Mouse (Mus musculus) brain, embryonic 14.5 days (tissue): ENCODE results near the gene Pgpep1l. TPM values are rescaled to one million over a fixed set of nuclear protein-coding genes. Genes with fewer than 3 reads are reported as not detected.
A peak's percentile ranks its signal among the peaks of the same experiment; 100 is the strongest.

ENCODE experiments used
- DNase-seq: peaks from one replicate; pipeline ENCODE4 v3.0.0-alpha.2; 2011; ENCODE audit warnings: low read depth
- CTCF ChIP-seq: fragments of 200-500 bp; IDR thresholded peaks from 2 replicates; pipeline ENCODE4 v1.5.1; 2012; ENCODE audit warnings: inconsistent platforms, mild to moderate bottlenecking, moderate library complexity, borderline replicate concordance; ENCODE audit not compliant: insufficient read depth, insufficient read length; ENCODE audit errors: extremely low read depth
- POLR2A ChIP-seq: fragments of 200-500 bp; IDR thresholded peaks from 2 replicates; pipeline ENCODE4 v1.6.1; 2012; ENCODE audit warnings: mild to moderate bottlenecking, inconsistent platforms, borderline replicate concordance; ENCODE audit not compliant: poor library complexity, insufficient read depth, insufficient read length, severe bottlenecking; ENCODE audit errors: extremely low read depth
- polyA plus RNA-seq: library from polyadenylated mRNA; depleted of rRNA; stranded (reverse); fragments of >200 nt; gene quantifications from 2 replicates; pipeline ENCODE4 v1.2.3, GENCODE M21; 2012

The Pgpep1l gene
- polyA plus RNA-seq, 1 experiment, result 0.41 TPM

DNA sequence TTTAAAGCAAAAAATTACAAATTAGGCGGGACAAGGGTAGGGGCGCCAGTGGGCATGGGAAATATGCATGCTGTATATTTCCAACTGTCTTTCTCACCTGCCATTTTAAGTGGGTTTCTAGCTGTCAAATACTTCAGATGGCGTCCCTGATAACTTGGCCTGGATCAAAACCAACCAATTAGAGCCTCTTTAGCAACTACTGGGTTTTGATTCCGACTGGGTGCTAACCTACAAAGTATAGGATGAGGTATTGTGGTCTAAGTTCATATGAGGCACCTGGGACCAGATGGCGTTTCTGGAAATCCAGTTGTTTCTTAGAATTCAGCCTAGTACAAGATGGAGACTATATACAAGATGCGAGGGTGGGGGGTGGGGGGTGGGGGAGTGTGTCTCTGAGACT is 7.8 kb upstream of the Pgpep1l start:
- no peak for DNase-seq
- TF ChIP-seq POLR2A, result no peak

GRCm38 (mm10) chr7:68270551-68270950 is 6.5 kb upstream of the Pgpep1l start:
- TF ChIP-seq POLR2A, result no peak
- no peak for TF ChIP-seq CTCF
- no peak for DNase-seq

DNA sequence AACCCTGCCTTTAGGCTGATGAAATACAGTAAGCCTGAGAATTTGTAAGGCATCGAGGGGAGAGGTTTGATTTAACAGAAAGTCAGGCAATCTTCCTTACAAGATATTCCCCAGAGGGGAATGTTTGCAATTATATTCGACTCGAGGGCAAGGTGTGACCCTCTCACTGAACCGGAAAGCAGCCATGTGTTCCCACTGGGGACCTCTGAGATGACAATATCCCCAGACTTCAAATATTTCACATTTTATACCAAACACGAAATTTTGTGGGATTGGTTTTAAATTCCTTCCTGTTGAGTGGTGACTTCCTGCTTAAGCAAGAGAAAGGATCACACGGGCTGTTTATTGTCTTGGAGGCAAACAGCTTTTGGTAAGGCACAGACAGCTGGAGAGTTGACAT is 2.7 kb upstream of the Pgpep1l start:
- DNase-seq, result peak; percentile 23
- no peak for TF ChIP-seq POLR2A
- no peak for TF ChIP-seq CTCF

- DNase-seq, result no peak
- no peak for TF ChIP-seq POLR2A
- TF ChIP-seq CTCF, result no peak
Measured at GRCm38 (mm10) chr7:68265391-68265790, 1.4 kb upstream of the Pgpep1l start.

DNA sequence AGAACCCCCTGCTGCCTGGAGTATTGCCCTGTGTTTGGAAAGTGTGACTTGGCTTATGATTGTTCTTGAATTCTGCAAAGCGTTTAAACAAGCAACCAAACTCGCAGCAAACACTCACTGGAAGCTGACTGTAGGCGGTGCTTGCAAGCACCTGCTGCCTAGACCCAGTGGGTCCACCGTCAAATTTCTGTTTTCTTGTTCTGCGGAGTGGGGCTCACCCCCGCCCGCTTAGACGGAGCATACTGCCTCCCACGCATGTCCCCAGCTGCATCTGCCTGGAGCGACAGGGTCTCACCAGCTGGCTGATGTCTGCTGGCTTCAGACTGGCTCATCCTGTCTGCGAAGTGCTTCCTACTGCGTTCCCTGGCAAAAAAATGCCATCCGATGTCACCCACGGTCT is 498 bp upstream of the Pgpep1l start:
- DNase-seq, result peak; percentile 77
- TF ChIP-seq POLR2A, result no peak
- TF ChIP-seq CTCF, result no peak

GRCm38 (mm10) chr7:68263346-68264027 is 546 bp downstream of the Pgpep1l start:
- TF ChIP-seq POLR2A (no peak), CTCF (no peak)
- DNase-seq, result no peak

- TF ChIP-seq CTCF, result no peak
- TF ChIP-seq POLR2A, result no peak
- no peak for DNase-seq
Measured at GRCm38 (mm10) chr7:68262612-68263200, 1.3 kb downstream of the Pgpep1l start.

DNA sequence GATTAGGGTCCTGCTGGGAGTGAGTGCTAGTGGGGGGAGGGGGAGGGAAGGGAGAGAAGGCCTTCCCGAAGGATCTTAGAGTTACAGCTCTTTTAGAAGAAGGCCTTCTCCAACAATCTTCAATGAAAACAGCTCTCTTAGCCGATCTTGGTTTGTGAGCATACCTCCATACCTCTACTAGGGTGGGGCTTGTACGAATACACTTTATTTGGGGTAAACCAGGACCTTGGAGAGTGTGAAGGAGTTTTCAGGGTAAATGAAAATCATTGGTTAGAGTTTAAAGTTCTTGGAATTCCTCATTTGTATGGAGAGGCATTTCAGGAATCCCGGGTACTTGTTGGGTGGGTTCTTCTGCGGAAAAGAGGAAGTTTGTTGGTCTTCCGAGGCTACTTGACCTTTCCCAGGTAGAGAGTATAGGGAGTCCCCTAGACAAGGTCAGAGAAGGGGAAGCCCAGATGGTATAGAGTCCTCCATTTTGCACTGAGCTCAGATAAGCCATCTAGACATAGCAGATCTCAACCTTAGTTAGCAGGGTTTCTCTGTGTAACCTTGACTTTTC is 4.4 kb downstream of the Pgpep1l start:
- DNase-seq, result no peak
- no peak for TF ChIP-seq POLR2A
- TF ChIP-seq CTCF, result no peak

DNA sequence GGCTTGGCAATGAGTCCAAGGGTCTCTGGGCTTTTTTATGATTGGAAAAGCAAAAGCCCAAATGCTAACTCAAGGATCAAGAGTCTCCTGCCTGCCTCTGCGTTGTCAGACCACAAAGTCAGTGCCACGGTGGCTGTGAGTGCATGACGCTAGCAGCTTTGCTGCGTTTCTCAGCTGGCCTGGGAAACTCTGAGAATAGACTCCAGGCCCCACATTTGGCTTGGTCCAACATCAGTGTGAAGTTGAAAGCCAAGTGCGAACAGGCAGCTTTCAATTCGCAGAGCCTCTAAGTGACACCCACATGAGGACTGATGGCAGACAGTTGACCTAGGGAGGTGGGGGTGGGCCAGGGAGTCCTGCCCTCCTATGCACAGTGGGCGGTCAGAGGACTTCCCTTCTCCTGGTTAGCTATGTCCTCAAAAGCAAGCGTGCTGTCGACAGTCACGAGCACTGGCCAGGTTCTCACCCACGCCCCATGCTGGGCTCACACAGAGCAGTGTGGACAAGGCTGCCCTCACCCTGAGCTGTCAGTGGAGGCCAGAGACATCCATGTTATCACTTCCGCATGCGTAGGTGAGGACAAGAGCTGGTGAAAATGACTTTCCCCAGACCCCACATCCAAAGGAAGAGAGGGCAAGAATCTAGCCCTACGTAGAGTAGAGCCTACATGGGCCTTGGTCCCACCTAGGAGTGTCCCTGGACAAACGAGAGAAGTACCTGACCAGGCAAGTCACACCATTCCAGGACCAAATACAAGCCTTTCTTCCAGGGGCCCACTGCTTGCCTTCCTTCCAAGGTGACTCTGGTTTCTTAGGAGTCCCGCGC is 5.5 kb downstream of the Pgpep1l start:
- no peak for TF ChIP-seq POLR2A
- no peak for TF ChIP-seq CTCF
- no peak for DNase-seq

DNA sequence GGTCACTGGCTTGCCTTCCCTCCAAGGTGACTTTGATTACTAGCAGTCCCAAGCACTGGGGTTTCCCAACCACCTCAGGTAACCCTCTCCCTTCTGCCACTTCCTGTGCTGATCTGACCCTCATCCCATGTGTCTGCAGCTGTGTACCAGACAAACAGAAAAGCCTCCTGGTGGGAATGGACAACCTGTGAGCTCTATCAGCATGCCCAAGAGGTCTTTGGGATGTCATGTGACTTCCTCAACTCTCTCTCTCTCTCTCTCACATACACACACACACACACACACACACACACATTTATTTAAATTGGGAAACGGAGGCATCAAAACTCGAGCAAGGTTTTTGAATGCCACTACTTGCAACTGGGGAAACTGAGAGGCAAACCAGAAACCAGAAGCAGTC is 6.3 kb downstream of the Pgpep1l start:
- no peak for TF ChIP-seq POLR2A
- no peak for TF ChIP-seq CTCF
- no peak for DNase-seq

DNA sequence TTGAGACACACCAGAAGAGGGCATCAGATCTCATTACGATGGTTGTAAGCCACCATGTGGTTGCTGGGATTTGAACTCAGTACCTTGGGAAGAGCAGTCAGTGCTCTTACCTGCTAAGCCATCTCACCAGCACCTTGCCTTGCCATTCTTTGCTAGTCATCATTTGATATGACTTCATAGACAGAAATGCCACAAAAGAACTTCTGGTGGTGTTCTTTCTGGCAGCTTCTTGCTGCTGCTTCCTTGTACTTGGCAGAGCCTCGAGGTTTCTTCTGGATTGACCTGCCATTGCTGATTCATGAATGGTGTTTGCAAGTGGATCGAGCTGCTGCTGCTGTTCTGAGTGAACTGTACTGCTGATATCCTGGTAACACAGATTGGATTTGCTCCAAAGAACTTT is 13.1 kb downstream of the Pgpep1l start:
- TF ChIP-seq POLR2A, result no peak
- TF ChIP-seq CTCF, result no peak
- DNase-seq, result no peak
